Mouse (Mus musculus) CH12.LX (cell line): Measurements from ENCODE around the gene Ebf1. TPM values are rescaled to one million over a fixed set of nuclear protein-coding genes. Genes with fewer than 3 reads are reported as not detected.
A peak's percentile ranks its signal among the peaks of the same experiment; 100 is the strongest.

ENCODE experiments used
- DNase-seq: peaks from one replicate; pipeline ENCODE4 v3.0.0-alpha.2; 2013; ENCODE audit errors: extremely low read depth
- H3K27ac ChIP-seq: 2 replicates; pipeline ENCODE4 v1.5.1; 2012; ENCODE audit warnings: low read depth, mild to moderate bottlenecking, control low read depth, moderate library complexity; ENCODE audit not compliant: insufficient read depth
- H3K27me3 ChIP-seq: replicated peaks from 2 replicates; pipeline ENCODE3; 2012; ENCODE audit warnings: inconsistent platforms
- H3K36me3 ChIP-seq, 2 experiments: replicated peaks in 1 of 2; 2 replicates each; pipeline versions ENCODE3 to v1.6.1; 2012; ENCODE audit warnings: inconsistent platforms in 1 of 2, low read length in 1 of 2, mild to moderate bottlenecking in 1 of 2, mixed read lengths in 1 of 2, moderate library complexity in 1 of 2; ENCODE audit not compliant: control insufficient read depth in 1 of 2, insufficient read depth in 1 of 2
- H3K4me1 ChIP-seq, 2 experiments: 2 replicates each; pipeline ENCODE4 v1.6.1; 2012; ENCODE audit warnings: inconsistent platforms in 1 of 2, moderate library complexity in 1 of 2; ENCODE audit not compliant: insufficient read depth in 2 of 2, control insufficient read depth in 1 of 2
- H3K4me2 ChIP-seq: 2 replicates; pipeline ENCODE4 v1.6.1; 2012; ENCODE audit warnings: low read depth, mild to moderate bottlenecking, control low read depth; ENCODE audit not compliant: poor library complexity, insufficient read depth, severe bottlenecking
- H3K4me3 ChIP-seq, 3 experiments: fragments of 150-350 bp in 1 of 3; sonication (generic) in 1 of 3; replicated peaks in 1 of 3; 2 replicates each; pipeline versions ENCODE3 to v1.5.1; 2011 to 2012; ENCODE audit warnings: low read depth in 2 of 3, low read length in 2 of 3, mild to moderate bottlenecking in 2 of 3, moderate library complexity in 2 of 3, control low read depth in 1 of 3, improper control_type of control experiment in 1 of 3, inconsistent platforms in 1 of 3, mixed read lengths in 1 of 3; ENCODE audit not compliant: poor library complexity in 1 of 3
- H3K79me2 ChIP-seq: replicated peaks from 2 replicates; pipeline ENCODE4 v1.6.1; 2012; ENCODE audit warnings: mild to moderate bottlenecking, moderate library complexity; ENCODE audit not compliant: control insufficient read depth, poor library complexity, insufficient read depth, severe bottlenecking; ENCODE audit errors: extremely low read depth
- H3K9ac ChIP-seq: 2 replicates; pipeline ENCODE4 v1.6.1; 2012; ENCODE audit warnings: low read depth, mild to moderate bottlenecking, control low read depth, moderate library complexity; ENCODE audit not compliant: insufficient read depth
- H3K9me3 ChIP-seq: replicated peaks from 2 replicates; pipeline ENCODE3; 2012; ENCODE audit warnings: low read length, inconsistent platforms, mixed read lengths
- BHLHE40 ChIP-seq: IDR thresholded peaks from 2 replicates; pipeline ENCODE4 v1.6.1; 2011; ENCODE audit warnings: mild to moderate bottlenecking, low read depth, low read length, improper control_type of control experiment
- CHD2 ChIP-seq: IDR thresholded peaks from 2 replicates; pipeline ENCODE4 v1.6.1; 2011; ENCODE audit warnings: low read length, improper control_type of control experiment
- ELF1 ChIP-seq: IDR thresholded peaks from 2 replicates; pipeline ENCODE4 v1.6.1; 2014; ENCODE audit warnings: low read depth, mild to moderate bottlenecking, inconsistent platforms, low read length, improper control_type of control experiment
- ETS1 ChIP-seq: conservative IDR thresholded peaks from 2 replicates; pipeline ENCODE4 v1.6.1; 2012; ENCODE audit warnings: low read depth, mild to moderate bottlenecking, inconsistent platforms, low read length, improper control_type of control experiment, moderate library complexity
- HCFC1 ChIP-seq: IDR thresholded peaks from 2 replicates; pipeline ENCODE4 v1.6.1; 2012; ENCODE audit warnings: low read depth, mild to moderate bottlenecking, inconsistent platforms, low read length, improper control_type of control experiment
- IRF4 ChIP-seq: IDR thresholded peaks from 2 replicates; pipeline ENCODE4 v1.6.1; 2014; ENCODE audit warnings: low read depth, mild to moderate bottlenecking, inconsistent platforms, low read length, improper control_type of control experiment
- JUND ChIP-seq: conservative IDR thresholded peaks from 2 replicates; pipeline ENCODE4 v1.6.1; 2011; ENCODE audit warnings: low read depth, low read length, improper control_type of control experiment
- MAFK ChIP-seq: IDR thresholded peaks from 2 replicates; pipeline ENCODE4 v1.6.1; 2011; ENCODE audit warnings: low read length, improper control_type of control experiment; ENCODE audit not compliant: insufficient replicate concordance
- MAX ChIP-seq: IDR thresholded peaks from 2 replicates; pipeline ENCODE4 v1.6.1; 2011; ENCODE audit warnings: low read length, improper control_type of control experiment
- MEF2A ChIP-seq: IDR thresholded peaks from 2 replicates; pipeline ENCODE4 v1.6.1; 2014; ENCODE audit warnings: low read depth, mild to moderate bottlenecking, inconsistent platforms, low read length, improper control_type of control experiment, borderline replicate concordance
- MXI1 ChIP-seq: IDR thresholded peaks from 2 replicates; pipeline ENCODE4 v1.6.1; 2011; ENCODE audit warnings: mild to moderate bottlenecking, low read depth, low read length, improper control_type of control experiment
- MYC ChIP-seq: IDR thresholded peaks from 2 replicates; pipeline ENCODE4 v1.6.1; 2011; ENCODE audit warnings: low read depth, mild to moderate bottlenecking, improper control_type of control experiment, low read length
- NELFE ChIP-seq: IDR thresholded peaks from 2 replicates; pipeline ENCODE4 v1.6.1; 2011; ENCODE audit warnings: low read depth, low read length, improper control_type of control experiment
- PAX5 ChIP-seq: IDR thresholded peaks from 2 replicates; pipeline ENCODE4 v1.6.1; 2012; ENCODE audit warnings: low read length, inconsistent platforms, mixed read lengths
- POLR2A ChIP-seq: IDR thresholded peaks from 2 replicates; pipeline ENCODE4 v1.6.1; 2011; ENCODE audit warnings: low read depth, mild to moderate bottlenecking, improper control_type of control experiment, low read length
- RCOR1 ChIP-seq: conservative IDR thresholded peaks from 2 replicates; pipeline ENCODE4 v1.6.1; 2012; ENCODE audit warnings: low read depth, mild to moderate bottlenecking, inconsistent platforms, low read length, improper control_type of control experiment
- SIN3A ChIP-seq: IDR thresholded peaks from 2 replicates; pipeline ENCODE4 v1.6.1; 2012; ENCODE audit warnings: low read length, improper control_type of control experiment, inconsistent platforms
- SMC3 ChIP-seq: IDR thresholded peaks from 2 replicates; pipeline ENCODE4 v1.6.1; 2011; ENCODE audit warnings: low read depth, low read length, improper control_type of control experiment
- TBP ChIP-seq: conservative IDR thresholded peaks from 2 replicates; pipeline ENCODE4 v1.6.1; 2011; ENCODE audit warnings: low read depth, low read length, improper control_type of control experiment
- TCF12 ChIP-seq: IDR thresholded peaks from 2 replicates; pipeline ENCODE4 v1.6.1; 2014; ENCODE audit warnings: low read depth, mild to moderate bottlenecking, inconsistent platforms, low read length, improper control_type of control experiment
- UBTF ChIP-seq: IDR thresholded peaks from 2 replicates; pipeline ENCODE4 v1.6.1; 2012; ENCODE audit warnings: low read depth, mild to moderate bottlenecking, inconsistent platforms, low read length, improper control_type of control experiment, moderate library complexity
- USF2 ChIP-seq: conservative IDR thresholded peaks from 2 replicates; pipeline ENCODE4 v1.6.1; 2011; ENCODE audit warnings: low read depth, low read length, improper control_type of control experiment
- ZNF384 ChIP-seq: IDR thresholded peaks from 2 replicates; pipeline ENCODE4 v1.6.1; 2012; ENCODE audit warnings: low read depth, low read length, improper control_type of control experiment, inconsistent platforms
- dilution Hi-C: fragments of 300-500 bp; cut with MboI; formaldehyde crosslinking; loops from 2 replicates; pipeline ENCODE4 v1.14.3; 2020; ENCODE audit warnings: low sequenced_read_pairs; ENCODE audit not compliant: extremely low pct_unique_long_range_greater_than_20kb, extremely low pct_ligation_motif_present
- in situ Hi-C: fragments of 300-500 bp; cut with MboI; formaldehyde crosslinking; loops from 3 replicates; pipeline ENCODE4 v1.14.3; 2019; ENCODE audit warnings: low sequenced_read_pairs, low pct_ligation_motif_present, low pct_unique_long_range_greater_than_20kb, mixed read lengths
- polyA plus RNA-seq: library from polyadenylated mRNA; unstranded; fragments of >175 nt; gene quantifications from 2 replicates; pipeline ENCODE4 v1.2.1, GENCODE M21; 2012; ENCODE audit warnings: low read depth; ENCODE audit not compliant: insufficient read length
- total RNA-seq, 2 experiments: library from RNA; depleted of rRNA; stranded (reverse); fragments of 300-350 nt in 1 of 2; fragments of >200 nt in 1 of 2; gene quantifications; 2 replicates each; pipeline ENCODE4 v1.2.3; 2012 to 2014

Gene Ebf1
- total and polyA plus RNA-seq, 3 experiments: 37.8 to 60.7 (median 42.8) TPM

GRCm38 (mm10) chr11:44761128-44761996, 144.2 kb downstream of the Ebf1 start:
- no peaks in the 10 kb centered on the region for H3K9me3 ChIP-seq
- dilution Hi-C loops (no loop called here), in situ Hi-C loops (no loop called here)
- H3K36me3 ChIP-seq: peaks cover 3 to 34% of the 10 kb centered on the region in 2 experiments
- peak; percentile 81 for DNase-seq
- H3K4me3 ChIP-seq: peak overlapping the region; percentile 4 to 19 (median 8)
- peak overlapping the region; percentile 0; the same call in 1 of the 2 replicates for H3K9ac ChIP-seq
- TF ChIP-seq HCFC1 (peak; percentile 15), ETS1 (peak; percentile 70), MAFK (no peak), SMC3 (peak; percentile 13; the same call in 1 of the 2 replicates), MAX (peak; percentile 30; the same call in 1 of the 2 replicates), MEF2A (peak; percentile 45; the same call in 1 of the 2 replicates), TBP (peak; percentile 74), RCOR1 (0 out of 2 replicates have a peak, but pooled peaks have one; percentile 14), NELFE (0 out of 2 replicates have a peak, but pooled peaks have one; percentile 13), PAX5 (no peak), CHD2 (peak; percentile 69), ELF1 (peak; percentile 38), SIN3A (peak; percentile 55), MYC (0 out of 2 replicates have a peak, but pooled peaks have one; percentile 28), JUND (no peak), MXI1 (peak; percentile 72; the same call in 1 of the 2 replicates), BHLHE40 (peak; percentile 24; the same call in 1 of the 2 replicates), UBTF (no peak), USF2 (no peak), ZNF384 (0 out of 2 replicates have a peak, but pooled peaks have one; percentile 13), TCF12 (peak; percentile 41; the same call in 1 of the 2 replicates), IRF4 (peak; percentile 45), POLR2A (peak; percentile 49; the same call in 1 of the 2 replicates)
- H3K4me2 ChIP-seq: peak overlapping the region; percentile 42
- H3K27ac ChIP-seq: peak overlapping the region; percentile 86
- H3K4me1 ChIP-seq: peaks cover 25 to 95% of the 10 kb centered on the region in 2 experiments
- H3K79me2 ChIP-seq: peaks cover 19% of the 10 kb centered on the region
- H3K27me3 ChIP-seq: no peaks in the 10 kb centered on the region
